Mouse (Mus musculus) neural tube, embryonic 11.5 days (tissue): ENCODE results near the gene Rbbp8nl. TPM values are rescaled to one million over a fixed set of nuclear protein-coding genes. Genes with fewer than 3 reads are reported as not detected.

Experiments used
- ATAC-seq: fragments of 200-750 bp; cut with Nextera tagmentation; 2 replicates; pipeline ENCODE4 v1.8.0; 2017; ENCODE audit warnings: moderate number of reproducible peaks, mild to moderate bottlenecking, moderate TSS enrichment, moderate library complexity; ENCODE audit not compliant: insufficient read depth, low FRiP score, low TSS enrichment
- DNase-seq: peaks from one replicate; pipeline ENCODE4 v3.0.0-alpha.2; 2015; ENCODE audit warnings: low spot score
- H3K27ac ChIP-seq: fragments of 300-500 bp; sonication (generic); 2 replicates; pipeline ENCODE4 v1.5.1; 2014; ENCODE audit warnings: low read depth, mild to moderate bottlenecking, low read length
- H3K27me3 ChIP-seq: fragments of 300-500 bp; sonication (generic); 2 replicates; pipeline ENCODE4 v1.6.1; 2014; ENCODE audit warnings: mild to moderate bottlenecking, low read length, mixed read lengths; ENCODE audit not compliant: control insufficient read depth, insufficient read depth
- H3K36me3 ChIP-seq: fragments of 300-500 bp; sonication (generic); 2 replicates; pipeline ENCODE4 v1.6.1; 2014; ENCODE audit warnings: mild to moderate bottlenecking, low read length, moderate library complexity, mixed read lengths; ENCODE audit not compliant: control insufficient read depth, insufficient read depth
- H3K4me1 ChIP-seq: fragments of 300-500 bp; sonication (generic); 2 replicates; pipeline ENCODE4 v1.6.1; 2014; ENCODE audit warnings: low read length, mixed read lengths; ENCODE audit not compliant: control insufficient read depth, insufficient read depth
- H3K4me2 ChIP-seq: fragments of 300-500 bp; sonication (generic); 2 replicates; pipeline ENCODE4 v1.6.1; 2014; ENCODE audit warnings: low read depth, mild to moderate bottlenecking, moderate library complexity
- H3K4me3 ChIP-seq: fragments of 300-500 bp; sonication (generic); 2 replicates; pipeline ENCODE4 v1.5.1; 2014; ENCODE audit warnings: low read depth, low read length
- H3K9ac ChIP-seq: fragments of 300-500 bp; sonication (generic); 2 replicates; pipeline ENCODE4 v1.6.1; 2014; ENCODE audit warnings: mild to moderate bottlenecking, low read length
- H3K9me3 ChIP-seq: fragments of 300-500 bp; sonication (generic); 2 replicates; pipeline ENCODE4 v1.6.1; 2016; ENCODE audit warnings: low read length; ENCODE audit not compliant: control insufficient read depth
- WGBS: fragments of 180-500 bp; shearing (Covaris S2); extraction: QIAGEN DNeasy Blood & Tissue Kit; methylation state at CpG from one replicate; pipeline ENCODE4 v1.1.7; 2014; 5-methylcytosine and 5-hydroxymethylcytosine counted together
- polyA plus RNA-seq: library from polyadenylated mRNA; unstranded; fragments of >200 nt; fragmentation: Nextera tagmentation; extraction: Ambion mirVana; gene quantifications from 2 replicates; pipeline ENCODE4 v1.2.1, GENCODE M21; 2014

Rbbp8nl gene
- polyA plus RNA-seq, 1 experiment from 2014 or later = not detected

- H3K27ac ChIP-seq = no peak overlapping the region
- peaks cover 8% of the 10 kb centered on the region for H3K4me1 ChIP-seq
- no peaks in the 10 kb centered on the region for H3K27me3 ChIP-seq
- ATAC-seq = no peak
- no peaks in the 10 kb centered on the region for H3K9me3 ChIP-seq
- DNase-seq = no peak
- H3K9ac ChIP-seq = no peak overlapping the region
- no peak overlapping the region for H3K4me3 ChIP-seq
- WGBS = 47% methylated on average over 4 of the region's 4 CpGs
- H3K4me2 ChIP-seq = no peak overlapping the region
- H3K36me3 ChIP-seq = no peaks in the 10 kb centered on the region
These were observed 13.3 kb downstream of the Rbbp8nl start for GRCm38 (mm10) chr2:180276385-180276784.

- WGBS = 1% methylated on average over 8 of the region's 8 CpGs
- H3K4me3 ChIP-seq = no peak overlapping the region
- H3K27ac ChIP-seq = no peak overlapping the region
These were observed 13.8 kb downstream of the Rbbp8nl start for GRCm38 (mm10) chr2:180275836-180276235.

GRCm38 (mm10) chr2:180274523-180274922 is 15.2 kb downstream of the Rbbp8nl start:
- Histone ChIP-seq H3K4me1 (peaks cover 8% of the 10 kb centered on the region), H3K27ac (no peak overlapping the region), H3K27me3 (no peaks in the 10 kb centered on the region), H3K36me3 (no peaks in the 10 kb centered on the region; the same call in 1 of the 2 replicates), H3K4me2 (no peak overlapping the region), H3K4me3 (no peak overlapping the region), H3K9me3 (no peaks in the 10 kb centered on the region), H3K9ac (no peak overlapping the region)
- WGBS = 86% methylated on average over 2 of the region's 2 CpGs
- no peak for ATAC-seq
- no peak for DNase-seq

More at GRCm38 (mm10) chr2:180275836-180276235, 13.8 kb downstream of the Rbbp8nl start:
- ATAC-seq (0 out of 2 replicates have a peak, but pooled peaks have one; percentile 9), DNase-seq (peak; percentile 87)
- Histone ChIP-seq H3K36me3 (no peaks in the 10 kb centered on the region), H3K9ac (no peak overlapping the region), H3K4me1 (peaks cover 8% of the 10 kb centered on the region), H3K9me3 (no peaks in the 10 kb centered on the region), H3K4me2 (no peak overlapping the region), H3K27me3 (no peaks in the 10 kb centered on the region)

- Histone ChIP-seq H3K27me3 (no peaks in the 10 kb centered on the region), H3K4me2 (peak within 1 kb of the TSS; percentile 94), H3K9me3 (no peaks in the 10 kb centered on the region), H3K9ac (peak within 1 kb of the TSS; percentile 91), H3K4me1 (peaks cover 8% of the 10 kb centered on the region), H3K27ac (peak within 1 kb of the TSS; percentile 49; the same call in 1 of the 2 replicates), H3K36me3 (no peaks in the 10 kb centered on the region; the same call in 1 of the 2 replicates), H3K4me3 (peak within 1 kb of the TSS; percentile 87)
- 8% methylated on average over 65 of the region's 68 CpGs for WGBS
- ATAC-seq (peak; percentile 94), DNase-seq (peak; percentile 98)
These were observed 16.1 kb downstream of the Rbbp8nl start, which contains the start of gene Cables2 for GRCm38 (mm10) chr2:180273394-180274244. Gene Cables2, minus strand, starts transcription at chr2:180273496.

GRCm38 (mm10) chr2:180272884-180273321 is 16.8 kb downstream of the Rbbp8nl start:
- Histone ChIP-seq H3K4me3 (peak overlapping the region; percentile 87), H3K4me2 (peak overlapping the region; percentile 94), H3K9me3 (no peaks in the 10 kb centered on the region), H3K27ac (peak overlapping the region; percentile 49; the same call in 1 of the 2 replicates), H3K9ac (peak overlapping the region; percentile 91), H3K4me1 (peaks cover 8% of the 10 kb centered on the region), H3K27me3 (no peaks in the 10 kb centered on the region), H3K36me3 (no peaks in the 10 kb centered on the region; the same call in 1 of the 2 replicates)
- DNase-seq (peak; percentile 28), ATAC-seq (peak; percentile 40)
- WGBS = under 1% methylated on average over 20 of the region's 37 CpGs

GRCm38 (mm10) chr2:180271804-180272395 is 17.8 kb downstream of the Rbbp8nl start:
- Histone ChIP-seq H3K4me1 (peaks cover 8% of the 10 kb centered on the region), H3K27ac (no peak overlapping the region), H3K4me2 (peak overlapping the region; percentile 94; the same call in 1 of the 2 replicates), H3K4me3 (no peak overlapping the region), H3K27me3 (no peaks in the 10 kb centered on the region), H3K9ac (no peak overlapping the region), H3K9me3 (no peaks in the 10 kb centered on the region), H3K36me3 (no peaks in the 10 kb centered on the region; the same call in 1 of the 2 replicates)
- WGBS = 79% methylated on average over 5 of the region's 5 CpGs
- ATAC-seq (no peak), DNase-seq (no peak)

GRCm38 (mm10) chr2:180270537-180271255 is 19.0 kb downstream of the Rbbp8nl start:
- Histone ChIP-seq H3K36me3 (no peaks in the 10 kb centered on the region; the same call in 1 of the 2 replicates), H3K27me3 (no peaks in the 10 kb centered on the region), H3K4me1 (peaks cover 8% of the 10 kb centered on the region), H3K4me2 (no peak overlapping the region), H3K9me3 (no peaks in the 10 kb centered on the region), H3K9ac (no peak overlapping the region), H3K4me3 (no peak overlapping the region), H3K27ac (no peak overlapping the region)
- 66% methylated on average over 7 of the region's 7 CpGs for WGBS
- no peak for DNase-seq
- ATAC-seq = no peak

- 96% methylated on average over 10 of the region's 10 CpGs for WGBS
- H3K9ac ChIP-seq = no peak overlapping the region
- no peak overlapping the region for H3K27ac ChIP-seq
- H3K36me3 ChIP-seq = no peaks in the 10 kb centered on the region; the same call in 1 of the 2 replicates
- H3K9me3 ChIP-seq = no peaks in the 10 kb centered on the region
- no peaks in the 10 kb centered on the region for H3K27me3 ChIP-seq
- DNase-seq = no peak
- H3K4me3 ChIP-seq = no peak overlapping the region
- H3K4me1 ChIP-seq = peaks cover 8% of the 10 kb centered on the region
- ATAC-seq = no peak
- H3K4me2 ChIP-seq = no peak overlapping the region
These were observed 20.4 kb downstream of the Rbbp8nl start for GRCm38 (mm10) chr2:180269329-180269728.
